Mouse (Mus musculus) neural tube, postnatal 0 days (tissue): Measurements from ENCODE around the gene Gcg. TPM values are rescaled to one million over a fixed set of nuclear protein-coding genes. Genes with fewer than 3 reads are reported as not detected.

Experiments
- polyA plus RNA-seq: library from polyadenylated mRNA; unstranded; fragments of >200 nt; fragmentation: Nextera tagmentation; extraction: Ambion mirVana; gene quantifications from 2 replicates; pipeline ENCODE4 v1.2.1, GENCODE M21; 2015

The Gcg gene
- polyA plus RNA-seq, result not detected in 2 replicates

DNA sequence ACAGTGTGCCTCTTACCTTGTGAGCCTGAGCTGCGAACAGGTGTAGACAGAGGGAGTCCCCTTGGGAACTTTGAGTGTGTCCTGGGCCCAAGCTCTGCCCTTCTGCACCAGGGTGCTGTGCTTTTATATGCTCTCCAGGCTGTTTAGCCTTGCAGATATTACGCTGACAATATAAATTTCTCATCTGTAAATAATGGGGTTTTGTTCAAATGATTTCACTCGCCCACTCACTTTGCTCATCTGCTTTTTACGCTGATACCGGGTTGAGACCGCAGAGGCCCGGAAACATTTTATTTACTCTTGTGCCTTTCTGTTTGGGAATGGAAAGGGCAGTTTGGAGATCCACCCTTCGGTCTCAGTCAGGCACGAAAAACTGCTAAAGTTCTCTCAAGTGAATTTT, at the start of gene Gcg:
Gene Gcg, minus strand, starts transcription at position 101 of the 400 bp plus-strand sequence.

Other genes starting within 250 kb of the Gcg start
- gene Dpp4, start 71.4 kb downstream of the Gcg start, polyA plus RNA-seq, result 2.7 and 4.5 TPM in 2 replicates
- gene Fap, start 90.4 kb upstream of the Gcg start, polyA plus RNA-seq, result 0.89 and 1.9 TPM in 2 replicates
- gene Ifih1, start 162.6 kb upstream of the Gcg start, polyA plus RNA-seq, result 2.0 and 2.1 TPM in 2 replicates
- 3.1 and 3.7 TPM in 2 replicates for gene Gca, start 180.6 kb upstream of the Gcg start, polyA plus RNA-seq